Mouse (Mus musculus): ENCODE measurements at regions not wholly inside any gene's neighbourhood (a gene's known extent, or its start where the extent isn't known, plus 50 kb on each side); places are given as distances from the start of the nearest gene placed in this dataset.

DNA sequence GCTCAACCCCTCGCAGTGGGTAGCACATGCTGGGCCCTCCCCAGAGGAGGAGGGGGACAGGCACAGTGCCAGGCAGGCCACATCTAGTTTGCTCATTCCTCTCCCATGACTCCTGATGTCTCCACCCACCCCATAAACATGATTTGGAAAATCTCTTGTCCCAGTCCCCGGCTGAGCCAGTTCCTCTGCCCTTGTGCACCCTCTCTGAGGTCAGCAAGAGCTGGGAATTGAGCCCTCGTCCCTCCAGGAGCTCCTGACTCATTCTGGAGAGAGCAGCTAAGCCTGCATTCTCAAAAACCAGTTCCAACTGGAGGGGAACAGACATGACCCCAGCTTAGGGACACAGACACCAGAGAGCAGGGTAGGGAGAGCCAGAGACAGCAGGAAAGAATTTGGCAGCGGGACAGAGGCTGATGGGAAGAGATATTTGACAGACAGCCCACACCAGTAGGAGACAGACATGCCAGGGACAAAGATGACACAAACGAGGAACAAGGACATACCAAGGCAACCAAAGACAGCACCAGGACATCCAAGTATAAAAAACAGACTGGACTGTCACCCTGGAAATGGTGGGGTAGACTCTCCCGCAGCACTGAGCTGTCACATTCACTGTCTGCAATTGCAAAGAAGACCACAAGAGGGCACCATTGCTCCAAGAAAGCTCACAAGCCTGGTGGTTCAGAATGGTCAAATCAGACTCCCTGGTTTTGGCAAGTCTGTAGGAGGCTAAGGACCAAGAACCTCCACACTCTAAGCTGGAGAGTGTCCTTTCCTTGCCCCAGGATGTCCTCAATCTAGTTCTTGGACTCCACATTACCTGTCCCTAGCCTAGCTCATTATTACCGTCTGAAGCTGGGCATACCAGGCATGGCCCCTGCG lies 58.8 kb upstream of the Thy1 start:
- ATAC-seq (ENCODE audit: low FRiP score): peak; percentile 47

DNA sequence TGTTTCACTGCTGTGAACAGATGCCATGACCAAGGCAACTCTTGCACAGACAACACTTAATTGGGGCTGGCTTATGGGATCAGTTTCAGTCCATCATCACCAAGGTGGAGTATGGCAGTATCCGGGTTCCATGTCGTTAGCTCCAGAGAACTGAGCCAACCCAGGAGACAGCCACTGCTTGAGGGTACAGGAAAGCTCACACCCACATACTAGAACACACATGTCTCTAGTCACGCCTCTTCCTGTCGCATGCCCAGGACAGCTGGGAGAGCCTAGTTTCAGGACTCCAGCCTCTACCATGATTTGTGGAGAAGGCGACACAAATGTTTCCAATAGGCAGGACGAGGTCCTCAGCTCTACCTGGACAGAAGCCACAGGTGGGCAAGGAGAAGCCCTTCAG lies 55.2 kb upstream of the Thy1 start:
- WGBS: 97% methylated on average over 6 of the region's 6 CpGs
- Histone ChIP-seq H3K27ac (no peak overlapping the region), H3K9me3 (no peaks in the 10 kb centered on the region), H3K27me3 (peaks cover 16% of the 10 kb centered on the region; the same call in 1 of the 2 replicates), H3K4me2 (no peak overlapping the region), H3K4me3 (no peak overlapping the region), H3K36me3 (no peaks in the 10 kb centered on the region), H3K9ac (no peak overlapping the region), H3K4me1 (replicated peaks) (peaks cover 10% of the 10 kb centered on the region)
- ATAC-seq (ENCODE audit: low FRiP score): no peak

More for the DNA sequence above, 58.8 kb upstream of the Thy1 start:
- H3K4me2 ChIP-seq: no peak overlapping the region
- no peaks in the 10 kb centered on the region for H3K9me3 ChIP-seq
- H3K9ac ChIP-seq: no peak overlapping the region
- H3K4me3 ChIP-seq: no peak overlapping the region
- peaks cover 7% of the 10 kb centered on the region for H3K4me1 ChIP-seq (replicated peaks)
- WGBS: 49% methylated on average over 8 of the region's 8 CpGs
- H3K27ac ChIP-seq: no peak overlapping the region
- H3K36me3 ChIP-seq: no peaks in the 10 kb centered on the region
- peaks cover 18% of the 10 kb centered on the region; the same call in 1 of the 2 replicates for H3K27me3 ChIP-seq

DNA sequence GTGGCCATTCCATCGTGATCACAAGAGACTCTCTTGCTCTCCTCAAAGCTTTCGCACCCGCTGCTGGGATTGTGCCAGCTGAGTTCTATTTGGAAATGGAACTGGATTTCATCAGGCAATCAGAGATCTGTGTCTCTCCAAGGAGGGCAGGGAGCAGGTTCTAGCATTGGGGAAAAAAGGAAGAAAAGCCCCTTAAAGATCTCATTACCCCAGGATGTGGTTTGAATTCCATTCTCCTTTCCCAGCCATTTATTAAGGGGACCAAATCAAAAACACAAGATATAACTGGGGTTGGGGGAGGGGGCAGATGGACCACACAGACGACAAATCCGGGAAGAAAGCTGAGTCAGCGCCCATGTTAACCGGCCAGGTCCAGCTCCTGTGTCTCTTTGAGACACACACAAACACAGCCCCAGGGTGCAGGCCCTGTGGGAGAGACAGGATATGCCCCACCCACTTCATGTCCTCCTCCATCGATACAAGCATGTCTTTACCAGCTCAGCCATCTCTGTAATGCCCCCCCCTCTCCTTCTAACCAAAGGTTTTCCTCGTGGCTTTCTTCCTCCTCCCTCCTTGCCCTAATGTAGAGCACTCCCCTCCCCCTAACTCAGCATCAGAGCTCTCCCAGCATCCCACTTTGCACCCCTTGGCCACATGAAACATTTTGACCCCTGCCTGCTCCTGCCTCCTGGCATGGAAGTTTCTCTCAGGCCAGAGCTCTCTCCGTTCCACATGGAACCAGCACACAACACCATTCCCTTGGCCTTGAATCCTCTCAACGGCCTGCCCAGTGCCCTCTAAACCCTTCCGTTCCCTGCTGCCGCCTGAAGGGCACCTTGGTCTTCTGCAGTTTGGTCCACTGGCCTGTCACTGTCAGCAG lies 54.0 kb upstream of the Thy1 start:
- Histone ChIP-seq H3K36me3 (no peaks in the 10 kb centered on the region), H3K4me1 (replicated peaks) (peaks cover 22% of the 10 kb centered on the region), H3K9ac (peak overlapping the region; percentile 39; the same call in 1 of the 2 replicates), H3K27ac (no peak overlapping the region), H3K4me2 (no peak overlapping the region), H3K4me3 (no peak overlapping the region), H3K27me3 (peaks cover 10% of the 10 kb centered on the region; the same call in 1 of the 2 replicates), H3K9me3 (no peaks in the 10 kb centered on the region)
- no peak for ATAC-seq (ENCODE audit: low FRiP score)
- 52% methylated on average over 13 of the region's 13 CpGs for WGBS

DNA sequence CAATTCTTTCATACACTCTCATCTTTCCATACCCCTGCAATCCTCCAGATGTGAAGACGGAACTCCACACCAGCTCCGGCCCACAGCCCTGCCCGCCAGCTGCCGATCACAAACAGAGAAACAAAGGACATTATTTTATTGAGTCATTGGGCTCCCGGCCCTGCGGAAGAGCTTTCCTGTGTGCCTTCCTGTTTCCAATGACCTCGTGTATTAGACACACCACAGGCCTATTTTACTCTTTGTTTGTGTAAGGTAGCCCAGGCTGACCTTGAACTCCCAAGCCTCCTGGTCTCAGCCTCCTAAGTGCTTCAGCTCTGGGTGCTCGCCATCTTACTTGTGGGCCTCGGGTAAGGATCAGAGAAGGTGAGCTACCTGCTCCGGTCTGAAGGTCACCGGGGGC lies 53.1 kb upstream of the Thy1 start:
- H3K36me3 ChIP-seq: no peaks in the 10 kb centered on the region
- H3K27me3 ChIP-seq: peaks cover 10% of the 10 kb centered on the region; the same call in 1 of the 2 replicates
- no peaks in the 10 kb centered on the region for H3K9me3 ChIP-seq
- H3K4me2 ChIP-seq: no peak overlapping the region
- no peak overlapping the region for H3K27ac ChIP-seq
- H3K4me3 ChIP-seq: no peak overlapping the region
- 81% methylated on average over 11 of the region's 11 CpGs for WGBS
- peaks cover 22% of the 10 kb centered on the region for H3K4me1 ChIP-seq (replicated peaks)
- no peak overlapping the region for H3K9ac ChIP-seq
- no peak for ATAC-seq (ENCODE audit: low FRiP score)

DNA sequence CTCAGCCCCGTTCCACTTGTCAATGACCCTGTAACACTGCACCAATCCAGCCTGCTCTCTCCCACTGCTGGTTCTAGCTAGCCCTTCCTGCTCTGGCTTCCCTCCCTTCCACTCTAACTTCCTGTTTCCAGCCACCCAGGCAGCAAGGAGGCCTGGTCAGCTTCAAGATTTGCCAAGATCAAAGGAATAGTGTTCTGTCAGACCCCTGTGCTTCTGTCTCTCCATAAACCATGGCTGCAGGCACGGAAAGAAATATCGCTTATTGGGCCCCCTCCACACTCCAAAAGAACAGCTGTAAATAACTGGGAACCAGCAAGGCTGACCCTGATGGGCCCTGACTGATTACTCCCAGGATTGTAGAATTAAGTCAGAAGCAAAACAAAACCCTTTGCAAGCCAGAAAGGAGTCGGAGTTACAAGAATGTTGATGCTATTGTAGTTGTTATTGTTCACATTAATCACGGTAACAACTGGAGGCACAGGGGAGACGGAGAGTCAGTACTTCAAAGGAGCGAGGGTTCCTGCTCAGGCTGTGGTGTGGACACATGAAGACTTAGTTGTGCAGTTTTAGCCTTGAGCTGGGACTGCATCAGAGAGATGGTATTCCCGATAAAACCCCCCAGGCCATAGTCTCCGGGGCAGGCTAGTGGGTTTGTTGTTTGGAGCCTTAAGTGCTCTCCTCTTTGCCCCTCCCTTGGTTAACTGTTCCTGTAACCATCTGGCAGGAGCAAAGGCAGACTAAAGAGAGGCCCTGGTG lies 49.8 kb upstream of the Thy1 start:
- 19% methylated on average over 9 of the region's 9 CpGs for WGBS
- Histone ChIP-seq H3K4me3 (no peak overlapping the region), H3K9me3 (no peaks in the 10 kb centered on the region), H3K4me1 (replicated peaks) (peaks cover 22% of the 10 kb centered on the region), H3K36me3 (no peaks in the 10 kb centered on the region), H3K27ac (no peak overlapping the region), H3K27me3 (peaks cover 6% of the 10 kb centered on the region; the same call in 1 of the 2 replicates), H3K4me2 (no peak overlapping the region), H3K9ac (0 out of 2 replicates have a peak overlapping the region, but pooled peaks have one; percentile 36)
- ATAC-seq (ENCODE audit: low FRiP score): no peak

All from hindbrain, embryonic 13.5 days (tissue).